Mouse (Mus musculus) urinary bladder, adult 2 months (tissue): ENCODE data around the gene Prrc2b. TPM values are rescaled to one million over a fixed set of nuclear protein-coding genes. Genes with fewer than 3 reads are reported as not detected.

ENCODE experiments used
- DNase-seq: peaks from one replicate; pipeline ENCODE4 v3.0.0; 2022; ENCODE audit warnings: low spot score
- polyA plus RNA-seq: library from polyadenylated mRNA; depleted of rRNA; stranded (reverse); fragments of >200 nt; gene quantifications from 2 replicates; pipeline ENCODE4 v1.2.3, GENCODE M21; 2012; rRNA removed

Prrc2b gene
- polyA plus RNA-seq, 1 experiment = 34.1 TPM

- no peak for DNase-seq
These were observed 131.8 kb downstream of the Prrc2b start for GRCm38 (mm10) chr2:32282727-32283126.

GRCm38 (mm10) chr2:32283986-32284385 is 133.1 kb downstream of the Prrc2b start:
- no peak for DNase-seq

Other genes starting within 250 kb of the Prrc2b start
- 4.1 and 5.4 TPM in 2 replicates for gene Aif1l, start 200.9 kb upstream of the Prrc2b start, polyA plus RNA-seq
- gene Nup214, start 176.6 kb upstream of the Prrc2b start, polyA plus RNA-seq = 20.4 and 28.2 TPM in 2 replicates
- 0.48 and 0.74 TPM in 2 replicates for gene Fam78a, start 66.2 kb upstream of the Prrc2b start, polyA plus RNA-seq
- 4.9 and 5.3 TPM in 2 replicates for gene Plpp7, start 55.6 kb upstream of the Prrc2b start, polyA plus RNA-seq
- gene Pomt1, start 85.5 kb downstream of the Prrc2b start, polyA plus RNA-seq = 14.8 and 16.3 TPM in 2 replicates
- 54.3 and 70.5 TPM in 2 replicates for gene Uck1, start 109.1 kb downstream of the Prrc2b start, polyA plus RNA-seq
- gene Golga2, start 136.3 kb downstream of the Prrc2b start, polyA plus RNA-seq = 50.8 and 55.4 TPM in 2 replicates
- gene Swi5, start 137.0 kb downstream of the Prrc2b start, polyA plus RNA-seq = 248 TPM in 2 replicates
- 120 and 125 TPM in 2 replicates for gene Ciz1, start 201.2 kb downstream of the Prrc2b start, polyA plus RNA-seq
- gene Dnm1, start 202.3 kb downstream of the Prrc2b start, polyA plus RNA-seq = 99.6 and 113 TPM in 2 replicates
- gene 1110008P14Rik, start 230.9 kb downstream of the Prrc2b start, polyA plus RNA-seq = 101 and 129 TPM in 2 replicates
- gene Lcn2, start 237.2 kb downstream of the Prrc2b start, polyA plus RNA-seq = 3.0 and 3.2 TPM in 2 replicates
- gene Ptges2, start 244.8 kb downstream of the Prrc2b start, polyA plus RNA-seq = 26.0 and 32.5 TPM in 2 replicates